Comparison of ENCODE assay signal across 24 mouse cellular contexts in the genomic region with DNA sequence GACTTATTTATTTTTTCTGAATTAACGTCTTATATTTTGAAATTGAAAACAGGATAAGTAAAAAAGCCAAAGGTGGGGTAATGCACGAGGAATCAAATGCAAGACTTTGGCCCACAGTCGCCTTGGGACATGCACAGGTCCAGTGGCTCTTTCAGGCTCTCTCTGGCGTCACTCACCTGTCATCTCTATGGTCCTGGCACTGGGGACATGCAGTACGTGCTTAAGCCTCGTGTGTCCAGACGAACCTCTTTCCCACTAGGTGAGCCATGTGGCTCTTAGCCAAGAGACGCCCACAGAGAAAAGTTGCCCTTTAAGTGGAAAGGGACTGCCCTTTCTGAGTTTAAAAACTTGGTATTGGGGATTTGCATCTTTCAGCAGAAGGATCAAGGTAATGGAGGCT. TPM values are rescaled to one million over a fixed set of nuclear protein-coding genes. Genes with fewer than 3 reads are reported as not detected.
"Had no signal": no experiment of that assay in that cellular context is flagged by ENCODE, and none has a peak within 500 bp of the region (broad histone marks: within the 10 kb centered on the region; RNA-seq: fewer than 3 reads in every experiment).

No protein-coding gene starts in this region.

- H3K4me3 ChIP-seq: midbrain, embryonic 10.5 days; midbrain, embryonic 12.5 days; myocyte; neural tube, embryonic 13.5 days; neural tube, embryonic 15.5 days had no signal

- H3K27me3 ChIP-seq: midbrain, embryonic 12.5 days; neural tube, embryonic 15.5 days had no signal

- H3K36me3 ChIP-seq: midbrain, embryonic 10.5 days; midbrain, embryonic 12.5 days; neural tube, embryonic 13.5 days; neural tube, embryonic 15.5 days had no signal

- H3K9ac ChIP-seq: lung, embryonic 14.5 days; midbrain, embryonic 12.5 days; neural tube, embryonic 13.5 days; neural tube, embryonic 15.5 days had no signal

- H3K4me1 ChIP-seq: midbrain, embryonic 12.5 days had no signal

- DNase-seq: lung, embryonic 14.5 days; lung, postnatal 10 days; lung, postnatal 4 days; midbrain, embryonic 14.5 days; retina, postnatal 1 day; right cerebral cortex, adult 18-20 months; right cerebral cortex, postnatal 25 days; right cerebral cortex, postnatal 4 days; spleen, adult 18-20 months; thymus, adult 2 months; thymus, postnatal 25 days; thymus, postnatal 4 days had no signal

- H3K27ac ChIP-seq: midbrain, embryonic 10.5 days; midbrain, embryonic 12.5 days; neural tube, embryonic 13.5 days; neural tube, embryonic 15.5 days had no signal

- H3K9me3 ChIP-seq: midbrain, embryonic 10.5 days; midbrain, embryonic 12.5 days; neural tube, embryonic 13.5 days; neural tube, embryonic 15.5 days had no signal

- ATAC-seq: midbrain, embryonic 16.5 days had no signal

- H3K4me2 ChIP-seq: lung, embryonic 14.5 days; midbrain, embryonic 12.5 days; neural tube, embryonic 13.5 days; neural tube, embryonic 15.5 days had no signal

RNA-seq across cellular contexts. Expression of gene Ffar4, which starts 7.5 kb away (rescaled TPM):
- total RNA-seq: megakaryocyte-erythroid progenitor cell, adult 5-6 weeks had no signal
- polyA plus RNA-seq: midbrain, embryonic 10.5 days; midbrain, embryonic 12.5 days; myocyte; neural tube, embryonic 11.5 days; neural tube, embryonic 13.5 days had no signal

RNA-seq across cellular contexts. Expression of gene Rbp4, which starts 35.7 kb away (rescaled TPM):
- total RNA-seq: megakaryocyte, adult 5-6 weeks; megakaryocyte-erythroid progenitor cell, adult 5-6 weeks had no signal

RNA-seq across cellular contexts. Expression of gene Pde6c, which starts 43.2 kb away (rescaled TPM):
- total RNA-seq: megakaryocyte, adult 5-6 weeks; megakaryocyte-erythroid progenitor cell, adult 5-6 weeks had no signal
- polyA plus RNA-seq: lung, embryonic 14.5 days; lung, embryonic 16.5 days; midbrain, embryonic 10.5 days; midbrain, embryonic 16.5 days; myocyte; neural tube, embryonic 11.5 days; neural tube, embryonic 13.5 days; neural tube, embryonic 15.5 days; small intestine, adult 2 months; thymus, adult 2 months; urinary bladder, adult 2 months had no signal
